Mouse (Mus musculus) spleen, adult 2 months (tissue): ENCODE measurements around the gene Tmcc2.

Source experiments
- CTCF ChIP-seq: fragments of 200-500 bp; IDR thresholded peaks from 2 replicates; pipeline ENCODE4 v1.5.1; 2011; ENCODE audit warnings: mild to moderate bottlenecking, inconsistent platforms; ENCODE audit not compliant: insufficient read depth, insufficient read length, insufficient replicate concordance; ENCODE audit errors: extremely low read depth
- POLR2A ChIP-seq: fragments of 200-500 bp; IDR thresholded peaks from 2 replicates; pipeline ENCODE4 v1.6.1; 2011; ENCODE audit warnings: low read depth, low read length, inconsistent platforms

DNA sequence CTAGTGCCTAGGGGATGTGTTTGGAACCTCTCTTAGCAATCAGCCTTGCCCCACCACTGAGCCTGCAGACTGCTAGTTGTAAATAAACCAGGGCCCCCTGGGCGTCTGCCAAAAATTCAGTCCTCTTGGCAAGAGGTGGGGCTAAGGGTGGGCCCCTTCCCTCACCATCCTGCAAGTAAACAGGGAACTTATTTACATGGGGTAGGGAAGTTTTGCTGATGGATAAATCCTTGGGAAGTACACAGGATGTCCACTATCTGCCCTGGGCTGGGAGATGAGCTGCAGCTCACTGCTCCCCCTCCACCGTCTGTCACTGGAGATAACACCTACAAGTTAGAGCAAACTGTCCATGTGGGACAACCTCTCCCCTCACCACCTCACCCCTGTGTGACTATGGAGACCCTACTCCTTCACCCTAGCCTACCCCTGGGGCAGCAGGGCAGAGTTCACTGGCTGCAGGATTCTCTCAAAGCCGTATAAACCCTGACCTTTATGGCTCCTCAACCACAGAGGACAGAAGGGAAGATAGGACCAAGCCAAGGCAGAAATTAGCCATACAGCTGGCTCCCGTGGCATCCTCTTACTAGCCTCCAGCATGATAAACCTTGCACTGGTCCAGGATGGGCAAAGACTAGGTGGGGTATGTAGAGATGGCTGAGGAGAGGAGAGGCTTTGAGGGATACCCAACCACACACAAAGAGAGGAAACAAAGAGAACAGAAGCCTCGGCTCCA, 16.8 kb downstream of the Tmcc2 start:
- TF ChIP-seq CTCF (no peak), POLR2A (no peak)
